7 mouse cellular contexts compared by ENCODE assay signal in the genomic region with DNA sequence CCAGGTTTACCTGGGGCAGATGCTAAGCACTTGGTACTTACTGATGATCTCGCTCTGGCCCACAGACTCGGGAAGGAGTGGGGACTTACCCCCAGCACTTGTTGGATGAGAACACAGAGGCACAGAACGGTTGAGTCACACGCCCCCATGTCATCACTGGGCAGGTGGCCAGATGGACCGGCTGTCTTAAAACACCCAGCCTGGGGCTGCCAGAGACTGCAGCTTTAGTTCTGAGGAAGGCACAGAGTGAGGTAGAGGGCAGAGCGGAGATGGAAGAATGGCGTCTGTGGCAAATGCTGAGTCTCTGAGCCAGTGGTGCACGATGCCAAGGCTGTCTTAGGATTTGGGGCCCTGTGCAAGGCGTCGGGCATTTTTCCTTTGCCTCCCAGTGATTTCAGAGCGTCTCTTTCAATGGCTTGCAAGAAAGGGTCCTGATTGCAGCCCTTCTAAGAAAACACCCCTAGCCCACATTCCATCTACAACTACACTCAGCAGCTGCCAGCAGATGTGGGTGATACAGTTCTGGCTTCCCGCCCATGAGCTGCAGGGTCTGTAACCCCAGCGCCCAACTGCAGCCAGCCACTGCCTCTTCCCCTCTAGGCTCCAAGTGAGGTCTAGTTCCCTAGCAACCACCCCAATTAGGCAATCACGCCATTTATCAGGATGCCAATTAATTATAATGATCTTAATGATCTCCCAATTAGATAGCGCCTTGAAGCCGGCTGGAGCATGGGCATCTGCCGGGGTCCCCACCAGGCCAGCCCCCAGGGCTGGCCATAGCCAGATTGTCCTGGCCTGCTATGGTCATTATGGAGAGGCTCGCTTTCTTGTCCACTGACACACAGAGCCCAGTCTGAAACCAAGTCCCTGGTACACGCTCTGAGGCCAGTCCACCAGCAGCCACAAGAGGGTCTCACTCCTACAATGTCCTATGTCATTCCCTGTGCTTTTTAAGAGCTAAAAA. TPM values are rescaled to one million over a fixed set of nuclear protein-coding genes. Genes with fewer than 3 reads are reported as not detected.
A peak's percentile ranks its signal among the peaks of the same experiment; 100 is the strongest.
DNase-seq lines count a peak whose midpoint lies in the region; ATAC-seq and TF ChIP-seq lines count a peak whose summit lies in the region.

No protein-coding gene starts in this region.

- TF ChIP-seq CTCF in gastrocnemius, adult 2 months (IDR thresholded peaks at IDR 0.05) = no peak

- 41% methylated on average over 19 of the region's 19 CpGs for WGBS in hindbrain, embryonic 13.5 days
- WGBS in neural tube, embryonic 12.5 days = 46% methylated on average over 19 of the region's 19 CpGs

- H3K9me3 ChIP-seq in hindbrain, embryonic 13.5 days = no peaks in the 10 kb centered on the region
- H3K9me3 ChIP-seq in neural tube, embryonic 12.5 days = no peaks in the 10 kb centered on the region

- DNase-seq in adrenal gland, adult 8-10 months = peak; percentile 88
- DNase-seq in cerebellum, postnatal 36 days = peak; percentile 55 to 63
- DNase-seq in gastrocnemius, adult 2 months = peak; percentile 93
- DNase-seq in left cerebral cortex, postnatal 14 days (ENCODE audit: low spot score in 2 of 2) = peak; percentile 80 to 94
- peak; percentile 83 to 90 for DNase-seq in urinary bladder, postnatal 36 days (ENCODE audit: low spot score in 2 of 2)

- peak overlapping the region; percentile 30 for H3K9ac ChIP-seq in hindbrain, embryonic 13.5 days
- no peak overlapping the region for H3K9ac ChIP-seq in neural tube, embryonic 12.5 days

- intact Hi-C loops in gastrocnemius, adult 2 months (cut with DNase I) = loop anchor here (5.0 kb wide), 1 partner anchor 44 kb away; no protein-coding TSS in a partner anchor
- intact Hi-C loops in left cerebral cortex, postnatal 14 days (cut with DNase I) = loop anchor here (5.0 to 10.0 kb wide), 2 partner anchors 44 to 283 kb away; no protein-coding TSS in a partner anchor

- H3K4me3 ChIP-seq in gastrocnemius, adult 2 months = peak overlapping the region; percentile 16; the same call in 1 of the 2 replicates
- peak overlapping the region; percentile 75 for H3K4me3 ChIP-seq in hindbrain, embryonic 13.5 days
- H3K4me3 ChIP-seq in neural tube, embryonic 12.5 days = no peak overlapping the region

- peaks cover 84% of the 10 kb centered on the region for H3K4me1 ChIP-seq in hindbrain, embryonic 13.5 days (replicated peaks)
- H3K4me1 ChIP-seq in neural tube, embryonic 12.5 days = peaks cover 74% of the 10 kb centered on the region

- H3K27me3 ChIP-seq in hindbrain, embryonic 13.5 days = peaks cover 40% of the 10 kb centered on the region
- peaks cover 10% of the 10 kb centered on the region for H3K27me3 ChIP-seq in neural tube, embryonic 12.5 days (replicated peaks)

- H3K4me2 ChIP-seq in hindbrain, embryonic 13.5 days = peak overlapping the region; percentile 84
- peak overlapping the region; percentile 94 for H3K4me2 ChIP-seq in neural tube, embryonic 12.5 days (replicated peaks)

- peak; percentile 32; the same call in 1 of the 2 replicates for ATAC-seq in hindbrain, embryonic 13.5 days (ENCODE audit: low FRiP score)
- no peak for ATAC-seq in neural tube, embryonic 12.5 days (ENCODE audit: low FRiP score, low read depth)

- no peaks in the 10 kb centered on the region for H3K36me3 ChIP-seq in hindbrain, embryonic 13.5 days
- 0 out of 2 replicates have a peak, but pooled peaks cover 6% of the 10 kb centered on the region for H3K36me3 ChIP-seq in neural tube, embryonic 12.5 days

- H3K27ac ChIP-seq in gastrocnemius, adult 2 months = peak overlapping the region; percentile 29; the same call in 1 of the 2 replicates
- H3K27ac ChIP-seq in hindbrain, embryonic 13.5 days = peak overlapping the region; percentile 67
- 0 out of 2 replicates have a peak overlapping the region, but pooled peaks have one; percentile 8 for H3K27ac ChIP-seq in neural tube, embryonic 12.5 days

RNA-seq across cellular contexts. Expression of gene Sulf2, which starts 3.7 kb away (rescaled TPM):
- 100 to 1,000 TPM in 2 of 4 experiments, 10 to 100 TPM in 2; 44.6 to 150 (median 89.6) TPM for total RNA-seq in adrenal gland, adult 8-10 months (2022)
- total RNA-seq in gastrocnemius, adult 2 months (2021) = 10 to 100 TPM in 1 of 2 experiments, 1 to 10 TPM in 1; 5.9 to 12.2 TPM
- polyA plus RNA-seq in hindbrain, embryonic 13.5 days (2015; fragmentation: Nextera tagmentation; extraction: Ambion mirVana) = 88.6 and 113 TPM in 2 replicates
- 100 to 1,000 TPM; 143 to 153 TPM for total RNA-seq in left cerebral cortex, postnatal 14 days (2021)
- 144 and 152 TPM in 2 replicates for polyA plus RNA-seq in neural tube, embryonic 12.5 days (2016; fragmentation: Nextera tagmentation; extraction: Ambion mirVana)

Comparison
In these comparisons a context has a peak if more than half of its experiments do, and no peak if none do; other contexts are left out.
1. H3K27ac ChIP-seq: peak in every context shown above with its lines; median percentile 67 in hindbrain, embryonic 13.5 days; 29 in gastrocnemius, adult 2 months; 8 in neural tube, embryonic 12.5 days.